Mouse (Mus musculus): ENCODE results near the gene Epha1.

- no peak for TF ChIP-seq CTCF (IDR thresholded peaks at IDR 0.05; ENCODE audit: low read depth)
- TF ChIP-seq EP300 (optimal IDR thresholded peaks at IDR 0.05), result no peak
Observed at GRCm38 (mm10) chr6:42385635-42386034, 12.6 kb upstream of the Epha1 start.

Data from stomach, postnatal 0 days (tissue).